Mouse (Mus musculus) intestine, postnatal 0 days (tissue): Measurements from ENCODE around the gene Dhcr24. TPM values are rescaled to one million over a fixed set of nuclear protein-coding genes. Genes with fewer than 3 reads are reported as not detected.

Source experiments
- ATAC-seq: fragments of 200-750 bp; cut with Nextera tagmentation; 2 replicates; pipeline ENCODE4 v1.8.0; 2017; ENCODE audit warnings: mild to moderate bottlenecking, moderate TSS enrichment, moderate library complexity
- H3K27ac ChIP-seq: fragments of 300-500 bp; sonication (generic); 2 replicates; pipeline ENCODE4 v1.5.1; 2014; ENCODE audit warnings: mild to moderate bottlenecking, low read depth, low read length, moderate library complexity
- H3K27me3 ChIP-seq: fragments of 300-500 bp; sonication (generic); replicated peaks from 2 replicates; pipeline ENCODE4 v1.6.1; 2014; ENCODE audit warnings: low read length, mixed read lengths; ENCODE audit not compliant: control insufficient read depth, insufficient read depth
- H3K36me3 ChIP-seq: fragments of 300-500 bp; sonication (generic); 2 replicates; pipeline ENCODE4 v1.6.1; 2014; ENCODE audit warnings: mild to moderate bottlenecking, moderate library complexity; ENCODE audit not compliant: control insufficient read depth, insufficient read depth
- H3K4me1 ChIP-seq: fragments of 300-500 bp; sonication (generic); replicated peaks from 2 replicates; pipeline ENCODE4 v1.6.1; 2014; ENCODE audit warnings: antibody characterized with exemption, low read length, mixed read lengths; ENCODE audit not compliant: control insufficient read depth, insufficient read depth
- H3K4me2 ChIP-seq: fragments of 300-500 bp; sonication (generic); replicated peaks from 2 replicates; pipeline ENCODE4 v1.6.1; 2014; ENCODE audit warnings: low read depth, mild to moderate bottlenecking, moderate library complexity
- H3K4me3 ChIP-seq: fragments of 300-500 bp; sonication (generic); 2 replicates; pipeline ENCODE4 v1.5.1; 2014; ENCODE audit warnings: low read depth, low read length
- H3K9ac ChIP-seq: fragments of 300-500 bp; sonication (generic); 2 replicates; pipeline ENCODE4 v1.6.1; 2014; ENCODE audit warnings: mild to moderate bottlenecking, low read depth, low read length
- H3K9me3 ChIP-seq: fragments of 300-500 bp; sonication (generic); 2 replicates; pipeline ENCODE4 v1.6.1; 2016; ENCODE audit warnings: mixed run types; ENCODE audit not compliant: control insufficient read depth
- CTCF ChIP-seq: sonication (generic); IDR thresholded peaks from 2 replicates; pipeline ENCODE4 v1.5.1; 2016; ENCODE audit warnings: low read depth, mild to moderate bottlenecking, control low read depth, antibody characterized with exemption, moderate library complexity
- WGBS: fragments of 180-500 bp; shearing (Covaris S2); extraction: QIAGEN DNeasy Blood & Tissue Kit; methylation state at CpG from one replicate; pipeline ENCODE4 v1.1.7; 2014; 5-methylcytosine and 5-hydroxymethylcytosine counted together
- polyA plus RNA-seq: library from polyadenylated mRNA; unstranded; fragments of >200 nt; fragmentation: Nextera tagmentation; extraction: Ambion mirVana; gene quantifications from 2 replicates; pipeline ENCODE4 v1.2.1, GENCODE M21; 2015

Dhcr24 gene
- polyA plus RNA-seq, 1 experiment from 2014 or later: 6.5 TPM

DNA sequence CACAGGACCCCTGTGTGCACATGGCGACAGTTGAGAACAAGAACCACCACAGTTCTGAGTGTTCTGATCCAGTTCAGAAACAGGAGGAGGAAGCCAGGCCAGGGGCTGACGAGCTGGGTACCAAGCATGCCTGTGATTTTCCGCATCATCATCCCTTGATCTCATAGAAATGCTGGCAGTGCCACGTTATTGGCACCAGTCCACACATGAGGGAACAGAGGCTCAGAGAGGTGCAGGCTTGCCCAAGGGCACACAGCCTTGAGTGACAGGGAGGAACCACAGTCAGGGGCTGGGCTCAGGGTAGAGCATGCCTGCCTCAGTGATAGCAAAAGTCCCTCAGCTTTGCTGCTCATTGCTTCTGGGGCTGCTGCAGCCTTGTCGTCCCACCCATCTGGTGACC is 67.0 kb downstream of the Dhcr24 start:
- Histone ChIP-seq H3K9me3 (no peaks in the 10 kb centered on the region), H3K4me1 (peaks cover 9% of the 10 kb centered on the region), H3K27ac (no peak overlapping the region), H3K27me3 (no peaks in the 10 kb centered on the region), H3K4me3 (no peak overlapping the region), H3K36me3 (no peaks in the 10 kb centered on the region), H3K9ac (no peak overlapping the region), H3K4me2 (no peak overlapping the region)
- WGBS: 86% methylated on average over 5 of the region's 5 CpGs
- no peak for ATAC-seq
- no peak for TF ChIP-seq CTCF

DNA sequence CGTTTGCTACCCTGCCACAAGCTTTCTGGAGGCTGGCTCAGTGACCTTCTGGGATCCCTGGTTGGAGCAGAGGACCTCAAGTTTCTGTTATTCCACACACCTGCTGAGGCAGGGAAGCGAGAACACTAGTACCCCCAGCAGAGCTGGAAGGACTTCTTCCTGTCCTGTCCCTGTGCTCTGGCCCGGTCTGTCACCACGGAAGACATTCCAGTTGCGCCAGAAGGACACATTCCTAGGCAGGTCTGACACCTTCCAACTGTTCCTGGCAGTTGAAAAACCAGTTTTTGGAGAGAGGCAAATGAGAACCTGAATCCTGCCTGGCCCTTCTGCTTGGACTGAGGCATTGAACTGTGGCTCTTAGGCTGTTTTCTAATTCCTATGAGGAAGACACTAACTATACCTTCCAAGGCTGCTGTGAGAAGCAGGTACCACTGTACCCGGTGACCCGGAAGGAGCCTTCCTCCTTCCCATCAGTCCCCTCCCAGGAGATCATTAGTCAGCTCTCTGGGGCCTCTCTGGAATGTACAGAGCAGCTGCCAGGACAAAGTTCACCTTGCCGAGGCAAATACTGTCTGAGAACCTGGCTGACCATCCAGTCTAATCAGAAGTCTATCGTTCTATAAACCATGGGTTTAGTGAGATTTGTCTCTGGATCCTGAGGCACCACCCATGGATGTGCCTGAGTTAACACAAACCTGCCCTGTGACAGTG is 68.0 kb downstream of the Dhcr24 start:
- no peaks in the 10 kb centered on the region for H3K27me3 ChIP-seq
- H3K9ac ChIP-seq: no peak overlapping the region
- 0 out of 2 replicates have a peak overlapping the region, but pooled peaks have one; percentile 13 for H3K4me2 ChIP-seq
- TF ChIP-seq CTCF: no peak
- no peaks in the 10 kb centered on the region for H3K36me3 ChIP-seq
- peak; percentile 94 for ATAC-seq
- H3K4me1 ChIP-seq: peaks cover 9% of the 10 kb centered on the region
- H3K4me3 ChIP-seq: no peak overlapping the region
- H3K27ac ChIP-seq: peak overlapping the region; percentile 74
- no peaks in the 10 kb centered on the region for H3K9me3 ChIP-seq
- WGBS: 14% methylated on average over 9 of the region's 9 CpGs

DNA sequence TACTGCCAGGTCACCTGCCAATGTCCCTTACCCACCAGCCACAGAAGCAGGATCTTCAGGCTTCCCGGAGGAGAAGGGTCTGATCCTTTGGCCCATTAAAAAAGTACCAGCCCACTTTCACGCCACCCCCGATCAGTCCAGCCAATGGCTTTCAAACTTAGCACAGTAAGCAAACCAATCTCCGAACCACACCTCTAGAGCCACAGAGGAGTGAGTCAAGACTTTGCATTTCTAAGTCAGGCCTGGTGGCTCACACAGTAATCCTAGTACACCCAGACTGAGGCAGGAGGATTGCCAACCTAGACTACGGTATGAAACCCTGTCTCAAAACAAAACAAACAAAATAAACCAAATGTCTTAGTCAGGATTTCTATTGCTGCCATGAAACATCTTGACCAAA is 68.5 kb downstream of the Dhcr24 start:
- Histone ChIP-seq H3K27ac (peak overlapping the region; percentile 74), H3K36me3 (no peaks in the 10 kb centered on the region), H3K4me3 (no peak overlapping the region), H3K4me2 (0 out of 2 replicates have a peak overlapping the region, but pooled peaks have one; percentile 13), H3K9me3 (no peaks in the 10 kb centered on the region), H3K27me3 (no peaks in the 10 kb centered on the region), H3K9ac (no peak overlapping the region), H3K4me1 (peaks cover 9% of the 10 kb centered on the region)
- peak; percentile 51 for ATAC-seq
- TF ChIP-seq CTCF: no peak
- WGBS: 25% methylated on average over 5 of the region's 5 CpGs

DNA sequence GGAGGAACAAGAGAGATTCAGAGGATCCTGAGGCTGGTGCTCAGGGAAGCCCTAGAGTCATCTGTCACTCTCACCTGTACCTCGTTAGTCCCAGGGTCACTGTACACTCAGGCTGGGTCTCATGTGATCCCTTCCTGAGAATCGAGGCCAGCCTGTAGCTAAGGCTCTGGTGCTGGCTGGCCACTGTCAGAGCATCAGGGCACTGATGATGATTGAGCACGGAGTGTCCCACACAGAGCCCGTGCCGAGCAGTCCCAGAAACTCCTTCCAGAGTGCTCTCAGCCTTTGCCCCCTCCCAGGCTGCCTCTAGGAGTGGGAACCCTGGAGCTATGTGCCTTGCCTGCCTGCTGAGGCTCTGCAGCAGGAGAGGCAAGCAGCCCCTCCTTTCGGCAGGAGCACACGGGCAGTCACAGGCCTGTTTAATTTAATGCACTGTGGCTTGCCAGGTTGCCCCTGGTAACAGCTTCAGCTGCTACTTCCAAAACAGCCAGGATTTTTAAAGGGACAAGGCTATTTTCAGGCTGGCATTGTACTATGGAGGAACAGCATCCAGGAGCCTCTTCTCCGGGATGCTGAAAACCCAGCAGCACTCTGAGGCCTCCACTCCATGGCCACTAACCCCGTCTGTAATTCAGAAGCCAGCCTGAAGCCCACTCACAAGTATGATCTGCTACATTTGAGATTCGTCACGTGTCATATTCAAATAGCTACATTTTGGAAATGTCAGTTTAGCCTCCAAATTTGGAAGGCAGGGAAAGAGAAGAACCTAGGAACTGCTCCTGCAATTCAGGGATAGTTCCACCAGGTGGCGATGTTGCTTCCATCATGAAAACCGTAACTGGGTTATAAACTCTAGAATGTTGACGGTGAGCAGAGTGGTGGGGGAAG is 69.7 kb downstream of the Dhcr24 start:
- no peaks in the 10 kb centered on the region; the same call in 1 of the 2 replicates for H3K36me3 ChIP-seq
- H3K27me3 ChIP-seq: no peaks in the 10 kb centered on the region
- WGBS: 29% methylated on average over 14 of the region's 14 CpGs
- no peak overlapping the region for H3K4me3 ChIP-seq
- no peaks in the 10 kb centered on the region for H3K9me3 ChIP-seq
- peak overlapping the region; percentile 74 for H3K27ac ChIP-seq
- H3K4me1 ChIP-seq: peaks cover 6% of the 10 kb centered on the region
- H3K4me2 ChIP-seq: no peak overlapping the region
- no peak for ATAC-seq
- TF ChIP-seq CTCF: peak; percentile 87
- H3K9ac ChIP-seq: no peak overlapping the region

DNA sequence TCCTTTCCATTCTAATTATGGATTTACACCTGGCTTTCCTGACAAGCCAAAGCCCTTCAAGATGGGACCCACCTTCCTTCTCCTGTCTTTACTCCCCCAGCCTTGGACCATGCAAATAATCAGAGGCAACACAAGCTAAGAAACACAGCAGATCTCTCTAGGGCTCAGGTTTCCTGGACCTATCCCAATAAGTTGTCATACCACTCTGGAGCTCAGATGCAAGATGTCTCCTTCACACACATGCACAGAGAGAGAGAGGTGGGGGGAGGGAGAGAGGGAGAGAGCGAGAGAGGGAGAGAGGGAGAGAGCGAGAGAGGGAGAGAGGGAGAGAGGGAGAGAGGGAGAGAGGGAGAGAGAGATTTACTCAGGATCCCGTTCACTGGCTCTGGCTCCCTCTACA is 71.5 kb downstream of the Dhcr24 start:
- Histone ChIP-seq H3K36me3 (peaks cover 8% of the 10 kb centered on the region; the same call in 1 of the 2 replicates), H3K27me3 (no peaks in the 10 kb centered on the region), H3K27ac (no peak overlapping the region), H3K4me3 (no peak overlapping the region), H3K9me3 (no peaks in the 10 kb centered on the region), H3K4me2 (no peak overlapping the region), H3K4me1 (peaks cover 6% of the 10 kb centered on the region), H3K9ac (no peak overlapping the region)
- ATAC-seq: no peak
- TF ChIP-seq CTCF: no peak
- 21% methylated on average over 2 of the region's 3 CpGs for WGBS

DNA sequence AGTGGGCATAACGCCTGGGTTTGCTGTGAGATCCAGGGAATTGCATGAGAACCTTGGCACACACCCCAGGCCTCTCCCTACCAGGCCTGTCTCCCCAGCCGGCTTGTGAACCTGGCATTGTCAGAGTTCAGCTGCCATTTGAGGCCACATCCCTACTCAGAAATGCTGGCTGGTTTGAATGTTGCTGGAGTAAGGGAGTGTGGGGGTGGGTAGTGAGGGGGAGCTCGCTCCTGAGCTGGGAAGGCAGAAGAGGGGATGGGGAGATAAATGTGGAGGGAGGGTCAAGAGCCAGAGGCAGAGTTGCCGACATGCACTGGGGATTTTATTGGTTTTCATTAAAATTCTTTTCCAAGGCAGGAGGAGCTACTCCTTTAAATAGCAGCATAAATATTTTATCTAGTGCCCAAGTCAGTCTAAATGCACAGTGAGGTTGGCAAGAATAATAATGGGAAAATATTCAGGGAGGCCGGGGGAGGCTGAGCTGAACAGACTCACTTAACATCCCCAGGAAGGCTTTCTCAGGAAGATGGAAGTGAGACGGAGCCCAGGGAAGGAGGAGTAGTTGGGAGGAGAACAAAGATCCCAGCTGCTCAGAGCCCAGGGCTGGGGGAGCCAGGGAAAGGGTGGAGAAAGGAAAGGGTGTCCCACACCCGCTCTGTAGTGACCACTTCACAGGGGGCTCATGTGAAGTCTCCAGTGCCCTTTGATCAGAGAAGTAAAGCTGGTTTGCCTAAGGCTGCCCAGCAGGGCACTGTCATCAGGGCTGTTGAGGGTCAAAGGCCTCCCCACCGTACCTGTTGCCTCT is 72.6 kb downstream of the Dhcr24 start:
- no peak overlapping the region for H3K9ac ChIP-seq
- H3K27me3 ChIP-seq: no peaks in the 10 kb centered on the region
- H3K27ac ChIP-seq: no peak overlapping the region
- no peaks in the 10 kb centered on the region for H3K9me3 ChIP-seq
- ATAC-seq: no peak
- no peak for TF ChIP-seq CTCF
- 35% methylated on average over 8 of the region's 8 CpGs for WGBS
- H3K4me2 ChIP-seq: no peak overlapping the region
- H3K4me1 ChIP-seq: peaks cover 6% of the 10 kb centered on the region
- peaks cover 14% of the 10 kb centered on the region; the same call in 1 of the 2 replicates for H3K36me3 ChIP-seq
- H3K4me3 ChIP-seq: no peak overlapping the region
